Mouse (Mus musculus): Measurements from ENCODE around the gene Smarca1.

The Smarca1 gene

DNA sequence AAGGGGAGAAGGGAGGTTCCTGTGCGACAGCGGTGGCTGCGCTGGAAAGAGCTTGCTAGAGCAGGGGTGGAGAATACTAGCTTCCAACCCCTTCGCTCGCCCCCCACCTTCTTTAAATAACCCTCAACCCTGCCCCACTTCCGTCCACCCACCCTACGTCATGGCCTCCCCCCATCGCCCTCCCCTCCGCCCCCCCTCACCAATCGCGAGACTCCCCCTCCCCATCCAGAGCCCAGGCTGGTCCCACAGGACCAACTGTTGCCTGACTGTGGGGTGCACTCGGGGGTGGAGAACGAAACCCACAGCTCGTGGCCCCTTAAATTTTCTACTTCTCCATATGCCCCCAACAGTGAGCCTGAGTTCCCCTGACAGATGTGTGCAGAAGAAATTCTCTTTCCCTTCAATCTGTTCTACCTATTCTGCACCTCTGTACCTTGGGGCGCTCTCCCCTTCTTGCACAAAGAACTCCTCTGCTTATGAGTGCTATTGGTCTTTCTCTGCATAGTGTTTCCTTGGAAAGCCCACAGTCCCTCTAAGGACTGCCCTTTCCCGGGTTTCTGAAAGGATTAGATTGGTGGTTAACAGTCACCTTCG, at the start of gene Smarca1:
Smarca1 (minus strand) TSS at position 544 of the 594 bp plus-strand sequence.
- no peak for DNase-seq (ENCODE audit: low read depth, low spot score)

DNA sequence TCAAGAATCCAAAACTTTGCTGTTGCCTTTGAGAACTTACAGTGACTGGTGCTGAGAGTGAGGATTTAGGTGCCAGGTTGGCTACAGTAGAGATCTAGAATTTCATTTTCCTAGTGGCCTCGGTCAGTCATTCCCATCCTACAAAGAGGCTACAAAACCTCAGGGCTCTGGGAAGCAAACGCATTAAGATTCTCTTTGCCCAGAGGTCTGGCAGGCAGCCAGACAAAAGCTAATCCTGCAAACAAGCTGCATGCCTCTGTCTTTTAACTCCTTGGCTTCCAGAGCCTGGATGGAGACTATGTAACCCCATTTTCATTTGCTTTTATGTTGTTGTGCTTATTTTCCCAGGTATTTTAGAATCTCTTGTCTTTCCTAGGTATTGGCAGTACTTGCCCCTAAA, 45.0 kb upstream of the Smarca1 start:
- DNase-seq (ENCODE audit: low read depth, low spot score) = peak; percentile 16

- no peak for DNase-seq (ENCODE audit: low read depth, low spot score)
Observed at GRCm38 (mm10) chrX:47936885-47937284, 44.1 kb upstream of the Smarca1 start.

GRCm38 (mm10) chrX:47934352-47934751, 41.6 kb upstream of the Smarca1 start:
- DNase-seq (ENCODE audit: low read depth, low spot score) = no peak

- no peak for DNase-seq (ENCODE audit: low read depth, low spot score)
Observed at GRCm38 (mm10) chrX:47930449-47930848, 37.7 kb upstream of the Smarca1 start.

- DNase-seq (ENCODE audit: low read depth, low spot score) = no peak
Observed at GRCm38 (mm10) chrX:47927981-47928380, 35.2 kb upstream of the Smarca1 start.

- DNase-seq (ENCODE audit: low read depth, low spot score) = no peak
Observed at GRCm38 (mm10) chrX:47920541-47920940, 27.8 kb upstream of the Smarca1 start.

DNA sequence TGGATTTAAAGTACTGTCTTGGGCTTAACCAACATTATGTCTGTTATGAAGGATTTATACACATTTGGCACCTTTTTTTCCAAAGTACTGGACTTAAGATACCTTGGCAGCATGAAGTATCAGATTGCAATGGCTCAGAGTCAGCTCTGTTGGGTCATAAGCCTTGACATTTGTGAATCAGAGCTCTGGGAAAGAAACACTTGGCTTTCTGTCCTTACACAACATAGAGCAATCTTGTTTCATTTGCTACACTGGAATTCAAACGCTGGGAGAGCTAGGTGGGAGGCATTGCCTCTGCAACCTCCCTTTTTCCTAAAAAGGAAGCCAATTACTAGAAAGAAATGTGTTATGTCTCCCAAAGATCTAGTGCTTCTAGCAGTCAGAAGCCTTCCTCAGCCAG, 24.1 kb upstream of the Smarca1 start:
- no peak for DNase-seq (ENCODE audit: low read depth, low spot score)

GRCm38 (mm10) chrX:47913543-47913938, 20.8 kb upstream of the Smarca1 start:
- no peak for DNase-seq (ENCODE audit: low read depth, low spot score)

DNA sequence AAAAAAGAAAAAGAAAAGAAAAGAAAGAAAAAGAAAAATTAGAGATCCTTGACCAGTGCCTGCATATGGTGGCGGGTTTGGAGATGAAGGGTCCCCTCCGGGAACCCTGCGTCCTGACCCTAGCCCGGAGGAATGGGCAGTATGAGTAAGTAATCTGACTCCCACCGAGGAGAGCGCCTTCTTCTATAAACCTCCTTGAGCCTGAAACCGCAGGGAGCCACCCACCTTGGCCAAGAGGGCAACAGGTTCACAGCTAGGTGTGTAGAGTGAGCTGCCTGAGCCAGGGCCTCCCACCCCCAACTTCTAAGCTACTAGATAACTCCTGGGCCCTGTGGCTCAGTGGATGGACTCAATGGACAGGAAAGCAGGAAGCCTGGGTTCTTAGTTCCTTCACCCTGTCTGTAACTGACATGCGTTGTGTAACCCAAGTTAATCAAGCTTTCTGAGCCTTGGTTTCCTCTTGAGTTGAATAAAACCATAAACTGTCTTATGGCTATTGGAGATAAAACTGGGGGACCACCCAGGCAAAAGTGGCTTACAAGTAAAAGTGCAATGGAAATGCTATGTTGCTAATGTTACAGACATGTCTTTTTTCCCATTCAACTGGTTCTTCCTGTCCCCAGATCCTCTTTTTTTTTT, 20.2 kb upstream of the Smarca1 start:
- no peak for DNase-seq (ENCODE audit: low read depth, low spot score)

DNA sequence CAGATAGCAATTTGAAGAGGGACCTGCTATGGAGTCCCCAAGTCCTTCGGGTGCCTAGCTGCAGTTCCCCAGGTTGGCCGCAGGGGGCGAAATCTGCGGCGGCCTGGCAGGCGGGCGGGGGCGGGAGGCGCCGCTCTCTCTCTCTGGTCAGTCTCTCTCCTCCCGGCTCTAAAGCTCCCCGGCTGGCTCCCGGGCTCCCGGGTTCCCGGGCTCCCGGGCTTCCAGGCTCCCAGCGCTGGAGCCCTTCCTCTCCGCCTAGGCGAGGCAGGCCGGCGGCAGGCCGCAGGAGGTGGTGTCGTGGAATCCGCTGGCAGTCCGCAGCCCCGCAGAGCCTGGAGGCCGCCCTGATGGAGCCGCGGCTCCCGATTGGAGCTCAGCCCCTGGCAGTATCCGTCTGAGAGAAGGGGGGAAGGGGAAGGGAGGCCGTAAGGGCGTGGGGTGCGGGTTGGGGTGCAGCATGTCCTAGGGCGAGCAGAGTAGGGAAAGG, 19.6 kb upstream of the Smarca1 start, which contains the start of gene Ocrl:
Ocrl (plus strand) TSS at position 82 of the 487 bp plus-strand sequence.
- DNase-seq (ENCODE audit: low read depth, low spot score) = peak; percentile 42

DNA sequence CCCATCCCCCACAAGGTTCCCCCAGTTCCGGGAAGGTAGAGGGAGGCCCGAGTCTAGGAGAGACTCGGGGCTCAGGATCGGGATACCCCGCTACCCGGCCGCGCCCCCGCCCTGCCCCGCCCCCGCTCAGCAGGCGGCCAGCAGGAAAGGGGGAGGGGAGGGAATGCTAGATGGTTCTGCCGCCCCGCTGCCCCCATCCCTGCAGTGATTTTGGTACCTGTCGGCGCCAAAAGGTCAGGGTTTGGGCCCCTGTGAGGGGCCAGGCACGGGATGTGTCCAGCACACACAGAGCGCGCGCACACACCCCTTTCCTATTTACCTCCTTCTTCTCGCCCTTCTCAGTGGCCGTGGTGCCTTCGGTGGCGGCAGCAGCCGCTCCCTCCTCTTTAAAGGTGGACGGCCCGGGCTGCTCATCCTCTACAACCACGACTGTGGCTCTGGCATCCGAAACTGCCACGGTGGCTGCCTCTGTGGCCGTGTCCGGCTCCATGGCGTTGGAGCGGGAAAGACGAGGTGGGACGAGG, 805 bp downstream of the Smarca1 start:
- no peak for DNase-seq (ENCODE audit: low read depth, low spot score)

DNA sequence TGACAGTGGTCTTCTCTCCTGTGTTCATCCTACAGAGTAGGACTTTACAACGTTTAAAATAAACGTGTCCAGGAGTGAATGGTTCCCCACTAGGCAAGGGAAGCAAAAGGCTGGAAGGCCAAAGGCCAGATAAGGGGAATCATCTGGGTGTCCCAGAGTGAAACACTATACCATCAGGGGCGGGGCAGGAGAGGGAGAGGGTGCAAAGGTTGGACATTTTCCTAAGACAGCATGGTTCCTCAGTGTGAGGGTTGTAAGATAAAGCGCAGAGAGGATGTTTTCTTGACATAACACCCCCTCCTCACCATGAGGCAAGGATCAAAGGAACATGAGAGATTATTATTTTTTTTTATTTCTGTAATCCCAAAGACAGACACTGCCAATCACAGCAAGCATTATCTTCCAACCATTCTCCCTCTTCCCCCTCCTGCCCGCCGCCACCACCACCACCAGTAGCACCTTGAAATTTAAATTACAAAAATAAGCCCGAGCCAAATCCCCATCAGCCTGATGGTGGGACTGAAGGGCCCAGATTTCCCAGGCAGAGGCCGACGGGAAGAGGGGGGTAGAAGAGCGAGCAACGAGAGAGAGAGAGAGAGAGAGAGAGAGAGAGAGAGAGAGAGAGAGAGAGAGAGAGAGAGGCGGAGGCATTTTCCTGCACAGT, 1.4 kb downstream of the Smarca1 start:
- DNase-seq (ENCODE audit: low read depth, low spot score) = no peak

GRCm38 (mm10) chrX:47887401-47887800, 5.4 kb downstream of the Smarca1 start:
- DNase-seq (ENCODE audit: low read depth, low spot score) = no peak

GRCm38 (mm10) chrX:47882813-47883212, 10.0 kb downstream of the Smarca1 start:
- DNase-seq (ENCODE audit: low read depth, low spot score) = no peak

- no peak for DNase-seq (ENCODE audit: low read depth, low spot score)
Observed at GRCm38 (mm10) chrX:47880052-47880451, 12.7 kb downstream of the Smarca1 start.

DNA sequence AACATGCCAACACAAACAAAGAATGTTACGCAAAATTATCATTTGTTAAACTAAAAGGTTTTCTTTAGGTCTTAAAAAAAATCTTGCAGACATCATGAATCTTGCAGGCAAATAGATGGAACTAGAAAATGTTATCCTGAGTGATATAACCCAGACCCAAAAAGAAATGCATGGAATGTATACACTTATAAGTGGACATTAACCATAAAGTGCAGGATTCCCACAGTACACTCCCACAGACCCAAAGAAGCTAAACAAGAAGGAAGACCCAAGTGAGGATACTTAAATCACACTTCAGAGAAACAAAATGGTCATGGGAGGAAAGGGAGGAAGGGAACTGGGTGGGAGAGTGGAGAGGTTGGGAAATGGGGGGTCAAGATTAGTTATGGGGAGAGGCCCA, 34.2 kb downstream of the Smarca1 start:
- no peak for DNase-seq (ENCODE audit: low read depth, low spot score)

GRCm38 (mm10) chrX:47835835-47836195, 57.0 kb downstream of the Smarca1 start:
- no peak for DNase-seq (ENCODE audit: low read depth, low spot score)

- no peak for DNase-seq (ENCODE audit: low read depth, low spot score)
Observed at GRCm38 (mm10) chrX:47835098-47835834, 57.5 kb downstream of the Smarca1 start.

DNA sequence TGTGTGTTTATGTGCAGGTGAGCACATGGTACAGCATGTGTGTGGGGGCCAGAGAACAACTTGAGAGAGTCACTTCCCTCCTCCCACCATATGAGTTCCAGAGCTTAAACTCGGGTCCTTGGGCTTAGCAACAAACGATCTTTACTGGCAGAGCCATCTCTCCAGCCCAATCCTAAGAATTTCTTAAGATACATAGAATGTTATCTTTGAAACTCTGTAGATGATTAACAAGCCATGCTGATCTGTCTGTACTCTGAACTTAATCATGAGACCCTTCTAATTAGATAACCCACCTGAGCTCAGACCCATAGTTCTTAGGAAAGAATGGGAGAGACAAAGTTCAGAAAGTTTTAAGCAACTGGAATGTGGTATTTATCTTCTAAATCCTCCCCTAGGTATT, 59.3 kb downstream of the Smarca1 start:
- no peak for DNase-seq (ENCODE audit: low read depth, low spot score)

- no peak for DNase-seq (ENCODE audit: low read depth, low spot score)
Observed at GRCm38 (mm10) chrX:47820566-47820965, 72.2 kb downstream of the Smarca1 start.

DNA sequence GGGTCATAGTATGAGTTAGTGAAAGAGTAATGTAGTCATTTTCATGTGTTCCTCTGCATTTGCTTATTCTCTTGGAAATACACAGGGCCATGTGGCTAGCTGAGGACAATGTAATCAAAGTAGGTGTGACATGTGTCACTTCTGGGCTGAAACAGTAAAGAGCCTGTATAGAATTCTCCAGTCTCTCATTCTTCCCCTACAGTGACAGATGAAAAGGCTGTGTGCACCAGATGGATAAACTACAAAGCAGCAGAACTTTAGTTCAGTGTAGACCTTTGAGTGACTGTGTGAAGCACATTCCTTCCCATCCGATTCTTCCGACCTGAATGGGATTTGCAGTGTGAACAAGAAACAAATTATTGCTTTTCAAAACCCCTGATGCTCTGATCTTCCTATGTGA, 84.1 kb downstream of the Smarca1 start:
- no peak for DNase-seq (ENCODE audit: low read depth, low spot score)

Data from embryo, embryonic 11.5 days (tissue).